Mouse (Mus musculus) thymus, postnatal 36 days (tissue): ENCODE measurements at regions not wholly inside any gene's neighbourhood (a gene's known extent, or its start where the extent isn't known, plus 50 kb on each side); places are given as distances from the start of the nearest gene placed in this dataset.
"Not testable (repeated sequence)": the region's sequence is repeated elsewhere in the genome, so short reads cannot be mapped to it uniquely, and the experiment has no call there.

Experiments
- DNase-seq, 2 experiments: peaks; one replicate each; pipeline ENCODE4 v3.0.0; 2022; ENCODE audit warnings: mixed read lengths in 2 of 2

- DNase-seq = no peak
Observed at GRCm38 (mm10) chr9:97297538-97297937, 72.2 kb downstream of the Trim42 start.

GRCm38 (mm10) chr9:97295770-97296169 lies 74.0 kb downstream of the Trim42 start:
- peak; percentile 13 to 19 for DNase-seq

GRCm38 (mm10) chr9:97291870-97292269 lies 77.9 kb downstream of the Trim42 start:
- no peak for DNase-seq

GRCm38 (mm10) chr9:97284282-97284802 lies 85.4 kb downstream of the Trim42 start:
- DNase-seq = no peak

GRCm38 (mm10) chr9:97282090-97282489 lies 87.7 kb downstream of the Trim42 start:
- DNase-seq = no peak

GRCm38 (mm10) chr9:97275449-97275848 lies 94.3 kb downstream of the Trim42 start:
- DNase-seq = not testable (repeated sequence)

- no peak for DNase-seq
Observed at GRCm38 (mm10) chr9:97273891-97274290, 95.9 kb downstream of the Trim42 start.

GRCm38 (mm10) chr9:97272061-97272460 lies 97.7 kb downstream of the Trim42 start:
- no peak for DNase-seq

GRCm38 (mm10) chr9:97247621-97248020 lies 122.1 kb downstream of the Trim42 start:
- DNase-seq = no peak

GRCm38 (mm10) chr9:97226074-97226473 lies 115.1 kb upstream of the Slc25a36 start:
- no peak for DNase-seq

- no peak for DNase-seq
Observed at GRCm38 (mm10) chr9:97224549-97224948, 113.6 kb upstream of the Slc25a36 start.

GRCm38 (mm10) chr9:97214806-97215205 lies 103.8 kb upstream of the Slc25a36 start:
- no peak for DNase-seq

GRCm38 (mm10) chr9:97190321-97190860 lies 79.4 kb upstream of the Slc25a36 start:
- DNase-seq = no peak

- DNase-seq = no peak
Observed at GRCm38 (mm10) chr9:97189646-97190045, 78.7 kb upstream of the Slc25a36 start.

- DNase-seq = no peak
Observed at GRCm38 (mm10) chr9:97188616-97189330, 77.8 kb upstream of the Slc25a36 start.

- DNase-seq = no peak
Observed at GRCm38 (mm10) chr9:97173230-97173951, 62.4 kb upstream of the Slc25a36 start.

- peak; percentile 8 to 11 for DNase-seq
Observed at GRCm38 (mm10) chr9:97172075-97172474, 61.1 kb upstream of the Slc25a36 start.

- no peak for DNase-seq
Observed at GRCm38 (mm10) chr9:97171484-97171883, 60.5 kb upstream of the Slc25a36 start.

GRCm38 (mm10) chr9:97170836-97171235 lies 59.9 kb upstream of the Slc25a36 start:
- no peak for DNase-seq

- no peak for DNase-seq
Observed at GRCm38 (mm10) chr9:97162465-97162864, 51.5 kb upstream of the Slc25a36 start.
